In genomic region chr4:120387496-120387895, GRCm38 (mm10) we compare ENCODE assay signal across 9 mouse cellular contexts. TPM values are rescaled to one million over a fixed set of nuclear protein-coding genes. Genes with fewer than 3 reads are reported as not detected.
DNase-seq lines count a peak whose midpoint lies in the region; ATAC-seq and TF ChIP-seq lines count a peak whose summit lies in the region.
"Had no signal": no experiment of that assay in that cellular context is flagged by ENCODE, and none has a peak within 500 bp of the region (broad histone marks: within the 10 kb centered on the region; RNA-seq: fewer than 3 reads in every experiment).

No protein-coding gene starts in this region.

- no peaks in the 10 kb centered on the region for H3K27me3 ChIP-seq in heart, adult 2 months (ENCODE audit: control insufficient read depth, insufficient read depth, low read length)
- H3K27me3 ChIP-seq in heart, embryonic 12.5 days (replicated peaks): no peaks in the 10 kb centered on the region
- H3K27me3 ChIP-seq: heart, embryonic 15.5 days had no signal

- peak; percentile 67 for TF ChIP-seq CTCF in heart, adult 2 months (IDR thresholded peaks at IDR 0.05)

- intact Hi-C loops in heart, adult 2 months (cut with DNase I): loop anchor here (5.0 kb wide), 2 partner anchors 130 to 295 kb away; no protein-coding TSS in a partner anchor
- intact Hi-C loops in heart, postnatal 36 days (cut with DNase I): loop anchor here (5.0 kb wide), 1 partner anchor 295 kb away; no protein-coding TSS in a partner anchor

- no peaks in the 10 kb centered on the region for H3K36me3 ChIP-seq in heart, adult 2 months (ENCODE audit: control insufficient read depth, insufficient read depth, low read length)
- H3K36me3 ChIP-seq in heart, embryonic 12.5 days: no peaks in the 10 kb centered on the region
- H3K36me3 ChIP-seq: heart, embryonic 15.5 days had no signal

- no peak overlapping the region for H3K27ac ChIP-seq in heart, adult 2 months
- H3K27ac ChIP-seq in heart, embryonic 12.5 days (ENCODE audit: poor library complexity, severe bottlenecking): no peak overlapping the region
- H3K27ac ChIP-seq: heart, embryonic 15.5 days had no signal

- H3K79me2 ChIP-seq in heart, adult 2 months (replicated peaks; ENCODE audit: control insufficient read depth, insufficient read depth, low read length): no peaks in the 10 kb centered on the region

- no peak overlapping the region for H3K4me2 ChIP-seq in heart, embryonic 12.5 days
- H3K4me2 ChIP-seq: heart, embryonic 15.5 days had no signal

- no peak overlapping the region for H3K4me3 ChIP-seq in heart, adult 2 months
- H3K4me3 ChIP-seq in heart, embryonic 12.5 days: no peak overlapping the region
- H3K4me3 ChIP-seq: heart, embryonic 15.5 days had no signal

- H3K4me1 ChIP-seq in heart, adult 2 months (ENCODE audit: control insufficient read depth, insufficient read depth, low read length): no peaks in the 10 kb centered on the region
- peaks cover 20% of the 10 kb centered on the region for H3K4me1 ChIP-seq in heart, embryonic 12.5 days (replicated peaks)

- ATAC-seq in heart, embryonic 12.5 days (ENCODE audit: insufficient number of reproducible peaks, low FRiP score): no peak
- peak; percentile 82 for ATAC-seq in megakaryocyte progenitor cell, adult 5-6 weeks (replicated peaks; ENCODE audit: poor library complexity)
- ATAC-seq in CD4-positive, CD25-positive, alpha-beta regulatory T cell, adult 4 months: no peak

- H3K9ac ChIP-seq in heart, adult 2 months (ENCODE audit: low read depth, low read length): no peak overlapping the region
- H3K9ac ChIP-seq in heart, embryonic 12.5 days: no peak overlapping the region
- H3K9ac ChIP-seq: heart, embryonic 15.5 days had no signal

- 34% methylated on average over 4 of the region's 4 CpGs for WGBS in heart, adult 2 months
- WGBS in heart, embryonic 12.5 days: 35% methylated on average over 4 of the region's 4 CpGs

- no peak for TF ChIP-seq POLR2A in heart, adult 2 months (IDR thresholded peaks at IDR 0.05; ENCODE audit: insufficient read depth, low read depth, low read length)

- no peaks in the 10 kb centered on the region for H3K9me3 ChIP-seq in heart, embryonic 12.5 days (replicated peaks)
- H3K9me3 ChIP-seq: heart, embryonic 15.5 days had no signal

- DNase-seq in heart, adult 2 months: peak in 1 of 2 experiments; percentile 16
- DNase-seq in thymus, postnatal 4 days: peak; percentile 24
- DNase-seq in thymus, postnatal 14 days: no peak
- DNase-seq in heart, postnatal 36 days: peak; percentile 30 to 42
- DNase-seq in gastrocnemius, adult 8-10 months (ENCODE audit: low spot score in 2 of 2): no peak

- no peak for TF ChIP-seq EP300 in heart, adult 2 months (IDR thresholded peaks at IDR 0.05; ENCODE audit: insufficient read depth, low read depth, low read length)

RNA-seq across cellular contexts. Expression of gene Scmh1, which starts 17.6 kb away (rescaled TPM):
- 10 to 100 TPM; 53.1 to 67.9 TPM for total RNA-seq in heart, adult 2 months (2021)
- polyA plus RNA-seq in heart, adult 2 months (2012; rRNA removed): 48.1 and 63.6 TPM in 2 replicates
- 90.1 and 102 TPM in 2 replicates for polyA plus RNA-seq in heart, embryonic 12.5 days (2016; fragmentation: Nextera tagmentation; extraction: Ambion mirVana)
- 10 to 100 TPM; 56.4 to 59.8 TPM for total RNA-seq in heart, postnatal 36 days (2021)
- total RNA-seq in megakaryocyte progenitor cell, adult 5-6 weeks (2015): 50.5 and 60.6 TPM in 2 replicates
- total RNA-seq in megakaryocyte progenitor cell, adult 5-6 weeks (2017): 11.6 and 16.0 TPM in 2 replicates
- total RNA-seq in gastrocnemius, adult 8-10 months (2022): 10 to 100 TPM; 48.4 to 55.5 (median 53.9) TPM
- 10 to 100 TPM; 10.4 TPM for polyA plus RNA-seq in CD4-positive, CD25-positive, alpha-beta regulatory T cell, adult 4 months (2017; shearing (Covaris generic))

Comparison
In these comparisons a context has a peak if more than half of its experiments do, and no peak if none do; other contexts are left out.
1. DNase-seq: peak in thymus, postnatal 4 days (single experiment) and heart, postnatal 36 days (2 of 2); none in thymus, postnatal 14 days (single experiment) and gastrocnemius, adult 8-10 months (0 of 2).